ENCODE assay signal across 8 mouse cellular contexts in genomic region chr13:24937839-24938166, GRCm38 (mm10). TPM values are rescaled to one million over a fixed set of nuclear protein-coding genes. Genes with fewer than 3 reads are reported as not detected.
DNase-seq lines count a peak whose midpoint lies in the region; ATAC-seq and TF ChIP-seq lines count a peak whose summit lies in the region.

No protein-coding gene starts in this region.

- H3K4me1 ChIP-seq in lung, embryonic 16.5 days (replicated peaks; ENCODE audit: control insufficient read depth, insufficient read depth, low read length): peaks cover 14% of the 10 kb centered on the region
- H3K4me1 ChIP-seq in forebrain, embryonic 10.5 days: peaks cover 27% of the 10 kb centered on the region
- H3K4me1 ChIP-seq in limb, embryonic 13.5 days: peaks cover 5% of the 10 kb centered on the region
- peaks cover 3% of the 10 kb centered on the region; the same call in 1 of the 2 replicates for H3K4me1 ChIP-seq in small intestine, adult 2 months (ENCODE audit: control insufficient read depth, insufficient read depth, insufficient read length, low read length)

- H3K9me3 ChIP-seq in lung, embryonic 16.5 days (ENCODE audit: control insufficient read depth, low read length): no peaks in the 10 kb centered on the region; the same call in 1 of the 2 replicates
- no peaks in the 10 kb centered on the region for H3K9me3 ChIP-seq in forebrain, embryonic 10.5 days
- H3K9me3 ChIP-seq in limb, embryonic 13.5 days: no peaks in the 10 kb centered on the region

- H3K4me2 ChIP-seq in lung, embryonic 16.5 days (ENCODE audit: low read depth, low read length): peak overlapping the region; percentile 60
- peak overlapping the region; percentile 80 for H3K4me2 ChIP-seq in limb, embryonic 13.5 days (replicated peaks)

- 17% methylated on average over 12 of the region's 12 CpGs for WGBS in lung, embryonic 16.5 days
- WGBS in forebrain, embryonic 10.5 days: 19% methylated on average over 12 of the region's 12 CpGs
- 20% methylated on average over 12 of the region's 12 CpGs for WGBS in limb, embryonic 13.5 days
- WGBS in small intestine, adult 2 months: 4% methylated on average over 12 of the region's 12 CpGs

- H3K27ac ChIP-seq in lung, embryonic 16.5 days (ENCODE audit: low read length): no peak overlapping the region
- peak overlapping the region; percentile 92 for H3K27ac ChIP-seq in forebrain, embryonic 10.5 days
- H3K27ac ChIP-seq in limb, embryonic 13.5 days: no peak overlapping the region
- peak overlapping the region; percentile 23; the same call in 1 of the 2 replicates for H3K27ac ChIP-seq in small intestine, adult 2 months (ENCODE audit: insufficient read depth, low read depth, low read length)

- no peaks in the 10 kb centered on the region for H3K27me3 ChIP-seq in lung, embryonic 16.5 days (ENCODE audit: control insufficient read depth, insufficient read depth, low read depth, low read length)
- peaks cover 10% of the 10 kb centered on the region for H3K27me3 ChIP-seq in forebrain, embryonic 10.5 days (ENCODE audit: poor library complexity, severe bottlenecking)
- no peaks in the 10 kb centered on the region for H3K27me3 ChIP-seq in limb, embryonic 13.5 days
- H3K27me3 ChIP-seq in small intestine, adult 2 months (ENCODE audit: control insufficient read depth, insufficient read depth, low read length): no peaks in the 10 kb centered on the region

- peak overlapping the region; percentile 94 for H3K4me3 ChIP-seq in lung, embryonic 16.5 days (ENCODE audit: low read length)
- peak overlapping the region; percentile 77 for H3K4me3 ChIP-seq in forebrain, embryonic 10.5 days
- peak overlapping the region; percentile 90 for H3K4me3 ChIP-seq in limb, embryonic 13.5 days
- peak overlapping the region; percentile 83 for H3K4me3 ChIP-seq in small intestine, adult 2 months (ENCODE audit: low read depth, low read length)

- TF ChIP-seq CTCF in small intestine, adult 2 months (IDR thresholded peaks at IDR 0.05; ENCODE audit: extremely low read depth, insufficient read length, insufficient replicate concordance, low read depth, low read length): no peak

- H3K36me3 ChIP-seq in lung, embryonic 16.5 days (ENCODE audit: control insufficient read depth, insufficient read depth, low read length): no peaks in the 10 kb centered on the region
- H3K36me3 ChIP-seq in forebrain, embryonic 10.5 days (replicated peaks): peaks cover 13% of the 10 kb centered on the region
- H3K36me3 ChIP-seq in limb, embryonic 13.5 days: no peaks in the 10 kb centered on the region
- no peaks in the 10 kb centered on the region for H3K36me3 ChIP-seq in small intestine, adult 2 months (ENCODE audit: control insufficient read depth, insufficient read depth, low read length)

- DNase-seq in lung, postnatal 36 days: no peak
- no peak for DNase-seq in forebrain, embryonic 10.5 days (ENCODE audit: extremely low spot score, low spot score)
- DNase-seq in left cerebral cortex, adult 18-20 months (ENCODE audit: low spot score in 2 of 2): no peak
- DNase-seq in MN1 (ENCODE audit: low spot score): no peak
- DNase-seq in cerebellum, postnatal 14 days: no peak

- TF ChIP-seq POLR2A in small intestine, adult 2 months (IDR thresholded peaks at IDR 0.05; ENCODE audit: low read depth, low read length): no peak

- ATAC-seq in lung, embryonic 16.5 days (ENCODE audit: low read depth): peak; percentile 32; the same call in 1 of the 2 replicates
- ATAC-seq in limb, embryonic 13.5 days (ENCODE audit: low FRiP score, low read depth): peak; percentile 44

- H3K9ac ChIP-seq in lung, embryonic 16.5 days (ENCODE audit: low read length): peak overlapping the region; percentile 95
- H3K9ac ChIP-seq in limb, embryonic 13.5 days: peak overlapping the region; percentile 91

RNA-seq across cellular contexts. Expression of gene Aldh5a1, which starts 0.3 kb away (rescaled TPM):
- 7.1 and 7.6 TPM in 2 replicates for polyA plus RNA-seq in lung, embryonic 16.5 days (2015; fragmentation: Nextera tagmentation; extraction: Ambion mirVana)
- 8.1 and 8.5 TPM in 2 replicates for polyA plus RNA-seq in forebrain, embryonic 10.5 days (2016; fragmentation: Nextera tagmentation; extraction: Ambion mirVana)
- 4.0 and 4.9 TPM in 2 replicates for polyA plus RNA-seq in limb, embryonic 13.5 days (2015; fragmentation: Nextera tagmentation; extraction: Ambion mirVana)
- polyA plus RNA-seq in small intestine, adult 2 months (2012; rRNA removed): 2.9 and 5.3 TPM in 2 replicates
- 10 to 100 TPM; 59.0 to 60.6 TPM for total RNA-seq in left cerebral cortex, adult 18-20 months (2021)

RNA-seq across cellular contexts. Expression of gene Gpld1, which starts 5.1 kb away (rescaled TPM):
- 1.7 and 1.9 TPM in 2 replicates for polyA plus RNA-seq in lung, embryonic 16.5 days (2015; fragmentation: Nextera tagmentation; extraction: Ambion mirVana)
- polyA plus RNA-seq in forebrain, embryonic 10.5 days (2016; fragmentation: Nextera tagmentation; extraction: Ambion mirVana): 0.25 and 0.40 TPM in 2 replicates
- polyA plus RNA-seq in limb, embryonic 13.5 days (2015; fragmentation: Nextera tagmentation; extraction: Ambion mirVana): 0.65 and 0.88 TPM in 2 replicates
- 1.2 and 1.7 TPM in 2 replicates for polyA plus RNA-seq in small intestine, adult 2 months (2012; rRNA removed)
- 10 to 100 TPM; 19.5 to 22.3 TPM for total RNA-seq in left cerebral cortex, adult 18-20 months (2021)

Comparison
In these comparisons a context has a peak if more than half of its experiments do, and no peak if none do; other contexts are left out.
1. H3K27ac ChIP-seq: peak in forebrain, embryonic 10.5 days (single experiment) and small intestine, adult 2 months (single experiment); none in lung, embryonic 16.5 days (single experiment) and limb, embryonic 13.5 days (single experiment).
2. Peak in every context shown above with its lines, with median percentiles within 50 percentile points of each other: H3K4me3 ChIP-seq.